Mouse (Mus musculus): ENCODE results near the gene Ndufb7.

Gene Ndufb7

GRCm38 (mm10) chr8:83609086-83609485 is 42.6 kb downstream of the Ndufb7 start:
- no peak for DNase-seq

GRCm38 (mm10) chr8:83609547-83610180 is 43.2 kb downstream of the Ndufb7 start:
- DNase-seq = peak in 1 of 2 experiments; percentile 24

DNA sequence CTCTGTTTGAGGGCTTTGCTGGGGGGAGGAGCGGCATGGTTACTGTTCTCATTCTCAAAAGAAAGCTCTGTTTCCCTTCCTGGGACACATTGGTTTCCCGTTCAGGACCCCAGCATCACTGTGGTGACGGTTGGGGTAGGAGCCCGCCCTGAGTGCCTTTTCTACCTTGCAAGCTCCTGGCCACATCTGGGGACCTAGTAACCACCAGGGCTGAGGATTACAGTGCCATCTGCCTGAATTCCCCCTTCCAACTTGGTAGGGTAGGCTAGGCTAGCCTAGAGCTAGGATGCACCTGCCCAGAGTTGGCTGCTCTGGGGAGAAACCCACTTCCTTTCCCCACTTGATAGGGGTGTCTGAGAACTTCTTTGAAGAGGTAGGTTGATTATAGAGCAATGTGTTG is 45.5 kb downstream of the Ndufb7 start:
- DNase-seq = no peak

DNA sequence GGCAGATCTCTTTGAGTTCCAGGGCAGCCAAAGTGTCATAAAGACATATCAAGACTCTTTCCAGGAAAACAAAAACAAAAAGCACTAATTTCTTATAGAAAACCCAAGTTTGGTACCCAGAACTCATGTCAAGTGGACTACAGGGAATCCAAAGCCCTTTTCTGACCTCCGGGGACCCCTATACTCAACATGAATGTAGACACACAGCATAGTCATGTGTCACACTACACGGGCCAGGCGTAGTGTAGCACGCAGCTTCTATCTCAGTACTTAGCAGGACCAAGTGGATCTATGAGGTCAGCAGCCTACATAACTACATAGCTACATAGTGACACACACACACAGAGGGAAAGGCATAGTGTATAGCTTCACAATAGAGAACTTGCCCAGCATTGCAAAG is 47.2 kb downstream of the Ndufb7 start:
- DNase-seq = no peak

DNA sequence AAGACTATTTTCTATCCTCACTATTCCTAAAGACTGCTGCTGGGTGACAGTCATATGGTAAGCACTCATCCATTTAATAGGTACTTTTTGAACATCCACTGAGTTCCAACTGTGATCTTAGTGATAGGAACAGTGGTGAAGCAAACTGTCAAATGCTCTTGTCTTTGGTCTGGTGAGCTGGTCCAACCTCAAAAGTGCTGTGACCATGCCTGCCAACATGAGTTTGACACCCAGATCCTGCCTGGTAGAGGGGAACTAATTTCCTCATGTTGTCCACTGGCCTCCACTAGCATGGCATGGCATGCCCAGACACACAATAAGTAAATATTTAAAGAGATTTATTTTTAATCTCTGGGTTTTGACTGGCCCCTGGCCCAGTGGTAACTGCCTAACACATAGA is 50.2 kb downstream of the Ndufb7 start:
- no peak for DNase-seq

- DNase-seq = no peak
These were observed 50.6 kb downstream of the Ndufb7 start for GRCm38 (mm10) chr8:83617111-83617510.

DNA sequence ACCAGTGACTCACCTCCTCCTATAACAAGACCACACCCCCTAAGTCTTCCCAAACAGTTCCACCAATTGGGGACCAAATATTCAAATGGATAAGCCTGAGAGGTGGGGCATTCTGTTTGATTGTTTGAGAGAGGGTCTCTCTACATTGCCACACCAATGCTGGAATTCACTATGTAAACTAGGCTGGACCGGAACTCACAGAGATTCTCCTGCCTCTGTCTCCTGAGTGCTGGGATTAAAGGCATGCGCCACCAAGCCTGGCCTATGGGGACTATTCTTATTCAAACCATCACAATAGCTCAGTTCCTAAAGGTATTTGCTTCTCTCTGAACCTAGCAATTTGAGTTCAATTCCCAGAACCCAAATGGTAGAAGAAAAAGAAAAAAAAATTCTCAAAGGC is 52.1 kb downstream of the Ndufb7 start:
- DNase-seq = no peak

- DNase-seq = no peak
These were observed 53.3 kb downstream of the Ndufb7 start for GRCm38 (mm10) chr8:83619568-83620285.

Measured in lung, adult 18-20 months (tissue).